Mouse (Mus musculus) testis, postnatal 10 days (tissue): Measurements from ENCODE around the gene Lcn2.

Source experiments
- DNase-seq: peaks from one replicate; pipeline ENCODE4 v3.0.0; 2021; ENCODE audit warnings: low spot score

Lcn2 gene

DNA sequence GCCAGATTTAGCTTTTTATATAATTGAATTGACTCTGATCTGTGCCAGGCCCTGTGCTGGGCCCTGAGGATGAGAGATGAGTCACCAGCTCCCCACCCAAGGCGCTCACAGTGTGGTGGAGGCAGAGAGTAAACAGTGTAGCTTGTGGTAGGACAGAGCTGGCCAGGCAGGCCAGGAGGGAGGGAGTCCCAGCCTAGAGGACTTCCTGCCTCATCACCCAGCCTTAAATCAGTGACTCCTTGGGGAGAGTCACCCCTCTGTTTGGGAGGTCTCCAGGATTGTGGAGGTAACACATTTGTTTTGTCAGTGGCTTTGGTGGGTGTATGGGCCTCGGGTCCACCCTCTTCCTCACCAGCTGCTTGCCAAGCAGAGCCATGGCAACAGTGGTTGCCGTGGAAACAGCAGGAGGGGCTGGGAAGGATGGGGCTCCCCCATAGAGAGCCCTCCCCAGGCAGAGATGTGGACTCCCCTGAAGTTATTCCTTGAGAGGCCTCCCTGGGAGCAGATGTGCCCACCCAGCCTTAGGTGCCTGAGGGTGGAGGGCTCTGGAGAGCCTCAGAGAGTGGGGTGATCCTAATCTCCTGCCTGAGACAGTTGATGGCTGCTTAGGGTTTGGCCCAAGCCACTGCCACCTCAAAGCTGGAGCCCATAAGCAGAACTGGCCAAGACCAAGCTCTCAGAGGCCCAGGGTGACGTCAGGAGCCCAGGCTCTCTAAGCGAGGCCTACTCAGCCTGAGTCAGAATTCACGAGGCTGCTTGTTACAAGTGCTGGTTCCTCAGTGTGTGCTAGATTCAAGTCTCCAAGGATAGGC is 45.3 kb downstream of the Lcn2 start:
- no peak for DNase-seq

- no peak for DNase-seq
Observed at GRCm38 (mm10) chr2:32342039-32342438, 46.0 kb downstream of the Lcn2 start.

- DNase-seq = no peak
Observed at GRCm38 (mm10) chr2:32341634-32341939, 46.5 kb downstream of the Lcn2 start.

DNA sequence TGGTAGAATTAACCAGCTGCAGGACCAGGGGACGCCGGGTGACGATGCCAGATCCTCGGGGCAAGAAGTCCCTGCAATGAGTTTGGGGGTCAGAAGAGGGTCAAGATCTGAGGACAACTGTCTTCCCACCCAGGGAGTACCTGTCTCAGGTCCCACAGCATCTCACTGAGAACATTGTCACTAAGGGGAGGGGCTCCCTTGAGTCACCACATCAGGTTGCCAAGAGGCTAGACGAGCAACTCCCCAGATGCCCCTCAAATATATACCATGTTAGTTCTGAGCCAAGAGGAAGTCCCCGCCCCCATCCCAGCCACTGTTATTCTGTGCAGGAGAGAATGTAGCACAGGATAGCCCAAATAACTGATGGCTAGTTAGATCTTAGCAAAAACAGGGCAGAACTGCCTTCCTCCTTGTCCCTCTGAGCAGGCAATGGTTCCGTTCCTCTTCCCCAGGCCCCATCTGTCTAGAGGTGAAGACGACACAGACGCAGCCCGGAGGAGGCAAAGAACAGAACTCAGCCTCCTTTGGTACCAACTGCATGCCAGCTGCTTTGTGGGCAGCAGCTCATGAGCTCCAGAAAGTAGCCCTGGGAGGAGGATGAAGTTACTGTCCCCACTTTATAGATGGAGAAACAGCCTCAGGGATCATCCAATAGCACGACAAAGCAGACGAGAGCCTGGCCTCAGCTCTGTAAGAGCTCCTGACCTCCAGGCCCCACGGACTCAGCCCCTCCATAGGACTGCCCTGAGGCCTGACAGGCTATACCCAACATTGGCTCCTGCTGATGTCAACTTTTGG is 47.0 kb downstream of the Lcn2 start:
- DNase-seq = no peak

- DNase-seq = no peak
Observed at GRCm38 (mm10) chr2:32339912-32340642, 48.0 kb downstream of the Lcn2 start.

DNA sequence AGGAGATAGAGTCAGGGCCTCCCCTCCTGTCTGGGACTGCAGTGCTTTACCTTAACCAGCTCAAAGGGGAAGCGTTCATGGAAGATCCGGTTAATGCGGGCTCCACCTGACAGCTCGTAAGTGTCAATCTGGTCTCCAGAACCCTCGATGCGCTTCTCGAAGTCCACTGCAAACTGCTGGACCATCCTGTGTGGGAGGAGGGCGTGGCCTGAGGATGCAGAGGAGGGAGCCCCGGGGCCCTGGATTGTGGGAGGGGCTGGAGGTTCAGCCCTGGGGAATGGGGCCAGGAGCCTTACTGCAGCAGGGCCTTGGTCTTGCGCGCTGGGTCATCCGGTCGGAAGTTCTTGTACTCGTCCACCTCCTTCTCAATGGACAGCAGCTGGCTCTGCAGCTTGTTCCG is 52.2 kb downstream of the Lcn2 start:
- no peak for DNase-seq
